Mouse (Mus musculus): ENCODE measurements around the gene Foxn3. TPM values are rescaled to one million over a fixed set of nuclear protein-coding genes. Genes with fewer than 3 reads are reported as not detected.

Gene Foxn3
- polyA plus RNA-seq, 1 experiment from 2014 or later = 41.9 TPM

GRCm38 (mm10) chr12:99269396-99269795 is 294.0 kb downstream of the Foxn3 start:
- 62% methylated on average over 8 of the region's 8 CpGs for WGBS
- Histone ChIP-seq H3K9ac (ENCODE audit: low read depth, low read length) (no peak overlapping the region), H3K27ac (ENCODE audit: low read depth, low read length) (no peak overlapping the region), H3K36me3 (ENCODE audit: control insufficient read depth, insufficient read depth) (no peaks in the 10 kb centered on the region), H3K27me3 (replicated peaks; ENCODE audit: control insufficient read depth, insufficient read depth, low read length) (no peaks in the 10 kb centered on the region), H3K9me3 (ENCODE audit: control insufficient read depth) (no peaks in the 10 kb centered on the region), H3K4me1 (replicated peaks; ENCODE audit: control insufficient read depth, insufficient read depth, low read length) (peaks cover 4% of the 10 kb centered on the region; the same call in 1 of the 2 replicates), H3K4me3 (ENCODE audit: low read depth, low read length) (no peak overlapping the region), H3K4me2 (replicated peaks; ENCODE audit: low read depth) (no peak overlapping the region)
- no peak for TF ChIP-seq CTCF (IDR thresholded peaks at IDR 0.05; ENCODE audit: low read depth)
- ATAC-seq = no peak

GRCm38 (mm10) chr12:99268954-99269353 is 294.4 kb downstream of the Foxn3 start:
- 86% methylated on average over 11 of the region's 11 CpGs for WGBS
- ATAC-seq = no peak
- no peak overlapping the region for H3K9ac ChIP-seq (ENCODE audit: low read depth, low read length)

GRCm38 (mm10) chr12:99267732-99268131 is 295.6 kb downstream of the Foxn3 start:
- Histone ChIP-seq H3K4me2 (replicated peaks; ENCODE audit: low read depth) (no peak overlapping the region), H3K36me3 (ENCODE audit: control insufficient read depth, insufficient read depth) (no peaks in the 10 kb centered on the region), H3K9me3 (ENCODE audit: control insufficient read depth) (no peaks in the 10 kb centered on the region), H3K27ac (ENCODE audit: low read depth, low read length) (no peak overlapping the region), H3K9ac (ENCODE audit: low read depth, low read length) (no peak overlapping the region), H3K4me3 (ENCODE audit: low read depth, low read length) (no peak overlapping the region), H3K4me1 (replicated peaks; ENCODE audit: control insufficient read depth, insufficient read depth, low read length) (peaks cover 4% of the 10 kb centered on the region; the same call in 1 of the 2 replicates), H3K27me3 (replicated peaks; ENCODE audit: control insufficient read depth, insufficient read depth, low read length) (no peaks in the 10 kb centered on the region)
- TF ChIP-seq CTCF (IDR thresholded peaks at IDR 0.05; ENCODE audit: low read depth) = no peak
- WGBS = 76% methylated on average over 11 of the region's 11 CpGs
- ATAC-seq = no peak

More at GRCm38 (mm10) chr12:99268954-99269353, 294.4 kb downstream of the Foxn3 start:
- H3K4me3 ChIP-seq (ENCODE audit: low read depth, low read length) = no peak overlapping the region
- H3K4me1 ChIP-seq (replicated peaks; ENCODE audit: control insufficient read depth, insufficient read depth, low read length) = peaks cover 4% of the 10 kb centered on the region; the same call in 1 of the 2 replicates
- H3K27ac ChIP-seq (ENCODE audit: low read depth, low read length) = no peak overlapping the region
- no peaks in the 10 kb centered on the region for H3K9me3 ChIP-seq (ENCODE audit: control insufficient read depth)
- no peaks in the 10 kb centered on the region for H3K27me3 ChIP-seq (replicated peaks; ENCODE audit: control insufficient read depth, insufficient read depth, low read length)
- TF ChIP-seq CTCF (IDR thresholded peaks at IDR 0.05; ENCODE audit: low read depth) = no peak
- no peak overlapping the region for H3K4me2 ChIP-seq (replicated peaks; ENCODE audit: low read depth)
- H3K36me3 ChIP-seq (ENCODE audit: control insufficient read depth, insufficient read depth) = no peaks in the 10 kb centered on the region

GRCm38 (mm10) chr12:99266434-99266833 is 296.9 kb downstream of the Foxn3 start:
- no peak for TF ChIP-seq CTCF (IDR thresholded peaks at IDR 0.05; ENCODE audit: low read depth)
- Histone ChIP-seq H3K9me3 (ENCODE audit: control insufficient read depth) (no peaks in the 10 kb centered on the region), H3K4me2 (replicated peaks; ENCODE audit: low read depth) (no peak overlapping the region), H3K4me3 (ENCODE audit: low read depth, low read length) (no peak overlapping the region), H3K9ac (ENCODE audit: low read depth, low read length) (no peak overlapping the region), H3K36me3 (ENCODE audit: control insufficient read depth, insufficient read depth) (no peaks in the 10 kb centered on the region), H3K27ac (ENCODE audit: low read depth, low read length) (no peak overlapping the region), H3K4me1 (replicated peaks; ENCODE audit: control insufficient read depth, insufficient read depth, low read length) (peaks cover 4% of the 10 kb centered on the region; the same call in 1 of the 2 replicates), H3K27me3 (replicated peaks; ENCODE audit: control insufficient read depth, insufficient read depth, low read length) (no peaks in the 10 kb centered on the region)
- no peak for ATAC-seq
- WGBS = 85% methylated on average over 7 of the region's 7 CpGs

- Histone ChIP-seq H3K36me3 (ENCODE audit: control insufficient read depth, insufficient read depth) (no peaks in the 10 kb centered on the region), H3K27me3 (replicated peaks; ENCODE audit: control insufficient read depth, insufficient read depth, low read length) (no peaks in the 10 kb centered on the region), H3K4me1 (replicated peaks; ENCODE audit: control insufficient read depth, insufficient read depth, low read length) (peaks cover 4% of the 10 kb centered on the region; the same call in 1 of the 2 replicates), H3K27ac (ENCODE audit: low read depth, low read length) (no peak overlapping the region), H3K9me3 (ENCODE audit: control insufficient read depth) (no peaks in the 10 kb centered on the region), H3K4me2 (replicated peaks; ENCODE audit: low read depth) (no peak overlapping the region), H3K4me3 (ENCODE audit: low read depth, low read length) (no peak overlapping the region), H3K9ac (ENCODE audit: low read depth, low read length) (no peak overlapping the region)
- ATAC-seq = no peak
- no peak for TF ChIP-seq CTCF (IDR thresholded peaks at IDR 0.05; ENCODE audit: low read depth)
- WGBS = 91% methylated on average over 6 of the region's 6 CpGs
Measured at GRCm38 (mm10) chr12:99265777-99266176, 297.6 kb downstream of the Foxn3 start.

GRCm38 (mm10) chr12:99264386-99264785 is 299.0 kb downstream of the Foxn3 start:
- peaks cover 2% of the 10 kb centered on the region; the same call in 1 of the 2 replicates for H3K4me1 ChIP-seq (replicated peaks; ENCODE audit: control insufficient read depth, insufficient read depth, low read length)
- no peaks in the 10 kb centered on the region for H3K36me3 ChIP-seq (ENCODE audit: control insufficient read depth, insufficient read depth)
- H3K27me3 ChIP-seq (replicated peaks; ENCODE audit: control insufficient read depth, insufficient read depth, low read length) = no peaks in the 10 kb centered on the region
- WGBS = 82% methylated on average over 7 of the region's 7 CpGs
- H3K27ac ChIP-seq (ENCODE audit: low read depth, low read length) = no peak overlapping the region
- no peak for ATAC-seq
- no peak overlapping the region for H3K4me3 ChIP-seq (ENCODE audit: low read depth, low read length)
- no peak overlapping the region for H3K9ac ChIP-seq (ENCODE audit: low read depth, low read length)
- H3K9me3 ChIP-seq (ENCODE audit: control insufficient read depth) = no peaks in the 10 kb centered on the region
- TF ChIP-seq CTCF (IDR thresholded peaks at IDR 0.05; ENCODE audit: low read depth) = no peak
- H3K4me2 ChIP-seq (replicated peaks; ENCODE audit: low read depth) = no peak overlapping the region

Measured in intestine, postnatal 0 days (tissue).